Mouse (Mus musculus): Measurements from ENCODE around the gene Itsn1. TPM values are rescaled to one million over a fixed set of nuclear protein-coding genes. Genes with fewer than 3 reads are reported as not detected.

Gene Itsn1
- polyA plus RNA-seq, 1 experiment from 2014 or later: 36.0 TPM

DNA sequence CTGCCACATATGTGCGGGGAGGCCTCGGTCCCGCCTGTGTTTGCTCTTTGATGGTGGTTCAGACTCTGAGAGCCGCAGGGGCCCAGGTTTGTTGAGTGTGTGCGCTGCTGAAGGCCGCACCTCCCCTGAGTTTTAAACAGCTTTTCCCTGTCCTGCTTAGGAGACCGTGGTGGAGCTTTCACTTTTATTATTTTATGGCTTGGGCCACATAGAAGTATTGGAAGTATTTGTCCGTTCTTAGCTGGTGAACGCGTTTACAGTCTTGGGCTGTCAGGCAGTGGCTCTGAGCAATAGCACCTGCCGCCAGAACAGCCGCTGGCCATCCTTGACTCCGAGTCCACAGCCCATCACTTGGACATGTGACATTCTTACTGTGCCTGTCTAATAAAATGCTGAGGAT lies 27.2 kb upstream of the Itsn1 start:
- ChIA-PET POLR2A (no interaction called here), CTCF (no interaction called here)
- H3K27me3 ChIP-seq: no peaks in the 10 kb centered on the region
- DNase-seq (ENCODE audit: low read depth, low spot score) (no peak), ATAC-seq (no peak)
- TF ChIP-seq CTCF (IDR thresholded peaks at IDR 0.05): no peak
- in situ Hi-C loops (cut with MboI; ENCODE audit: low pct_unique_long_range_greater_than_20kb): loop anchor here (5.0 kb wide), 1 partner anchor 220 kb away; no protein-coding TSS in a partner anchor

GRCm38 (mm10) chr16:91702771-91703188 lies 26.3 kb upstream of the Itsn1 start:
- POLR2A ChIA-PET: no interaction called here
- no peak for DNase-seq (ENCODE audit: low read depth, low spot score)

GRCm38 (mm10) chr16:91704603-91705340 lies 24.3 kb upstream of the Itsn1 start:
- ATAC-seq (no peak), DNase-seq (ENCODE audit: low read depth, low spot score) (no peak)
- in situ Hi-C loops (cut with MboI; ENCODE audit: low pct_unique_long_range_greater_than_20kb): loop anchor here (5.0 kb wide), 1 partner anchor 218 kb away; no protein-coding TSS in a partner anchor
- H3K27me3 ChIP-seq: no peaks in the 10 kb centered on the region
- no peak for TF ChIP-seq CTCF (IDR thresholded peaks at IDR 0.05)
- POLR2A ChIA-PET: no interaction called here
- CTCF ChIA-PET: interaction anchor here (2.5 kb wide), 1 partner anchor 10 kb away, joined by 11 read pairs; no protein-coding TSS in a partner anchor

More at GRCm38 (mm10) chr16:91702771-91703188, 26.3 kb upstream of the Itsn1 start:
- no peaks in the 10 kb centered on the region for H3K27me3 ChIP-seq
- no peak for TF ChIP-seq CTCF (IDR thresholded peaks at IDR 0.05)
- no peak for ATAC-seq
- CTCF ChIA-PET: no interaction called here
- in situ Hi-C loops (cut with MboI; ENCODE audit: low pct_unique_long_range_greater_than_20kb): loop anchor here (5.0 kb wide), 1 partner anchor 220 kb away; no protein-coding TSS in a partner anchor

- ATAC-seq (no peak), DNase-seq (ENCODE audit: low read depth, low spot score) (no peak)
- ChIA-PET CTCF (interaction anchor here (0.8 kb wide), 1 partner anchor 208 kb away, joined by 4 read pairs; no protein-coding TSS in a partner anchor), POLR2A (no interaction called here)
- no peaks in the 10 kb centered on the region for H3K27me3 ChIP-seq
- in situ Hi-C loops (cut with MboI; ENCODE audit: low pct_unique_long_range_greater_than_20kb): loop anchor here (10.0 kb wide), 1 partner anchor 585 kb away; the partner anchor contains the start of gene Kcne2
- TF ChIP-seq CTCF (IDR thresholded peaks at IDR 0.05): no peak
Measured at GRCm38 (mm10) chr16:91710241-91710640, 18.8 kb upstream of the Itsn1 start.

GRCm38 (mm10) chr16:91716927-91717349 lies 12.1 kb upstream of the Itsn1 start:
- CTCF ChIA-PET: no interaction called here
- H3K27me3 ChIP-seq: no peaks in the 10 kb centered on the region
- POLR2A ChIA-PET: no interaction called here
- ATAC-seq: no peak
- no peak for TF ChIP-seq CTCF (IDR thresholded peaks at IDR 0.05)
- DNase-seq (ENCODE audit: low read depth, low spot score): no peak
- in situ Hi-C loops (cut with MboI; ENCODE audit: low pct_unique_long_range_greater_than_20kb): loop anchor here (10.0 kb wide), 1 partner anchor 578 kb away; the partner anchor contains the start of gene Kcne2

DNA sequence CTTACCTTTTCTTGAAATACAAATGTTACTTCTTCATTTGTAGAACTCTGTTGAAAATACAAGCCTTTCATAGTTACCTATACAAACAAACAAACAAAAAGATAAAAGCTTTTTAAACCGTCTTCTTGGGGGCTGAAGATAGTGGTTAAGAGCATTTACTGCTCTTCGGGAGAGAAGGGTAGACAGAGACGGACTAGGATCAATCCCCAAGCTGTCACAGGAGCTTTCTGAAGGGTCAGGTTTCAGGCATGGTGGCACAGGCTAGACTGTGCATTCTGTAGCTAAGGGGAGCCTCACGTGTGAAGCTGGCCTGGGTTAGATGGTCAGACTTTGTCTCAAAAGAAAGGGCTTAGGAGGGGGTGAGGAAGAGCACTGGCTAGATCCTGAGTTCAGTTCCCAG lies 11.7 kb upstream of the Itsn1 start:
- ChIA-PET POLR2A (no interaction called here), CTCF (no interaction called here)
- ATAC-seq (no peak), DNase-seq (ENCODE audit: low read depth, low spot score) (no peak)
- in situ Hi-C loops (cut with MboI; ENCODE audit: low pct_unique_long_range_greater_than_20kb): loop anchor here (10.0 kb wide), 1 partner anchor 577 kb away; the partner anchor contains the start of gene Kcne2
- no peaks in the 10 kb centered on the region for H3K27me3 ChIP-seq
- no peak for TF ChIP-seq CTCF (IDR thresholded peaks at IDR 0.05)

DNA sequence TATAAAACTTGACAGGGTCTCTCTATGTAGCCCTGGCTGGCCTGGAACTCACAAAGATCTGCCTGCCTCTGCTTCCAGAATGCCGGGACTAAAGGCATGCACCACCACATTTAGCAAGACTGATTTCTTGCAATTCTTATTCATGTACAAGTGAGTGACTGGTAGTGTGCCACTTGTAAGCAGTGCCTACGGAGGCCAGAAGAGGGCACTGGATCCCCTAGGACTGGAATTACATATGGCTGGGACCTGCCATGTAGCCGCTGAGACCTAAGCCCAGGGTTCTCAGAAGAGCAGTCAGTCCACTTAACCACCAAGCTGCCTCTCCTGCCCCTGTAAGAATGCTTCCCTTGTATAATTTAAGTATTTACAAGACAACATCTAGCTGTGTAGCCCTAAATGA lies 4.8 kb upstream of the Itsn1 start:
- in situ Hi-C loops (cut with MboI; ENCODE audit: low pct_unique_long_range_greater_than_20kb): no loop called here
- ATAC-seq: no peak
- no peak for TF ChIP-seq CTCF (IDR thresholded peaks at IDR 0.05)
- CTCF ChIA-PET: no interaction called here
- no peaks in the 10 kb centered on the region for H3K27me3 ChIP-seq
- DNase-seq (ENCODE audit: low read depth, low spot score): no peak
- POLR2A ChIA-PET: no interaction called here

- no peaks in the 10 kb centered on the region for H3K27me3 ChIP-seq
- no peak for TF ChIP-seq CTCF (IDR thresholded peaks at IDR 0.05)
- ATAC-seq (no peak), DNase-seq (ENCODE audit: low read depth, low spot score) (no peak)
- in situ Hi-C loops (cut with MboI; ENCODE audit: low pct_unique_long_range_greater_than_20kb): loop anchor here (25.0 kb wide), 1 partner anchor 735 kb away; the partner anchor contains the start of gene Rcan1
- ChIA-PET CTCF (no interaction called here), POLR2A (no interaction called here)
Measured at GRCm38 (mm10) chr16:91727433-91727832, 1.6 kb upstream of the Itsn1 start.

GRCm38 (mm10) chr16:91728123-91729065 lies 687 bp upstream of the Itsn1 start, which contains the start of gene Cryzl1:
Gene Cryzl1 (minus strand): TSS chr16:91728975.
- no peaks in the 10 kb centered on the region for H3K27me3 ChIP-seq
- ChIA-PET CTCF (no interaction called here), POLR2A (no interaction called here)
- TF ChIP-seq CTCF (IDR thresholded peaks at IDR 0.05): no peak
- in situ Hi-C loops (cut with MboI; ENCODE audit: low pct_unique_long_range_greater_than_20kb): loop anchor here (25.0 kb wide), 1 partner anchor 734 kb away; the partner anchor contains the start of gene Rcan1
- DNase-seq (ENCODE audit: low read depth, low spot score) (peak; percentile 95), ATAC-seq (peak; percentile 85)

- ChIA-PET CTCF (no interaction called here), POLR2A (interaction anchor here (0.7 to 0.8 kb wide), 2 partner anchors 45 to 57 kb away, joined by 3 to 4 read pairs; no protein-coding TSS in a partner anchor)
- peak; percentile 9 for ATAC-seq
- TF ChIP-seq CTCF (IDR thresholded peaks at IDR 0.05): no peak
- in situ Hi-C loops (cut with MboI; ENCODE audit: low pct_unique_long_range_greater_than_20kb): loop anchor here (25.0 kb wide), 1 partner anchor 732 kb away; the partner anchor contains the start of gene Rcan1
- no peak for DNase-seq (ENCODE audit: low read depth, low spot score)
- no peaks in the 10 kb centered on the region for H3K27me3 ChIP-seq
Measured at GRCm38 (mm10) chr16:91729821-91730441, 850 bp downstream of the Itsn1 start.
